Mouse (Mus musculus): ENCODE data around the gene Rplp0. TPM values are rescaled to one million over a fixed set of nuclear protein-coding genes. Genes with fewer than 3 reads are reported as not detected.

Rplp0 gene
- total RNA-seq, 2 experiments from 2014 or later: 185 to 199 TPM

- no peak for DNase-seq (ENCODE audit: low spot score in 2 of 2)
Observed at GRCm38 (mm10) chr5:115548501-115549285, 10.6 kb upstream of the Rplp0 start.

- no peak for DNase-seq (ENCODE audit: low spot score in 2 of 2)
Observed at GRCm38 (mm10) chr5:115550482-115551005, 8.7 kb upstream of the Rplp0 start.

- DNase-seq (ENCODE audit: low spot score in 2 of 2): no peak
Observed at GRCm38 (mm10) chr5:115551386-115551785, 7.9 kb upstream of the Rplp0 start.

GRCm38 (mm10) chr5:115551799-115552198 lies 7.5 kb upstream of the Rplp0 start:
- no peak for DNase-seq (ENCODE audit: low spot score in 2 of 2)

- DNase-seq (ENCODE audit: low spot score in 2 of 2): no peak
Observed at GRCm38 (mm10) chr5:115553801-115554420, 5.4 kb upstream of the Rplp0 start.

- DNase-seq (ENCODE audit: low spot score in 2 of 2): no peak
Observed at GRCm38 (mm10) chr5:115554536-115555291, 4.6 kb upstream of the Rplp0 start.

- peak; percentile 73 to 85 for DNase-seq (ENCODE audit: low spot score in 2 of 2)
Observed at GRCm38 (mm10) chr5:115556217-115556616, 3.0 kb upstream of the Rplp0 start.

- no peak for DNase-seq (ENCODE audit: low spot score in 2 of 2)
Observed at GRCm38 (mm10) chr5:115558182-115558794, 979 bp upstream of the Rplp0 start.

- no peak for DNase-seq (ENCODE audit: low spot score in 2 of 2)
Observed at GRCm38 (mm10) chr5:115560336-115560905, 1.2 kb downstream of the Rplp0 start.

- no peak for DNase-seq (ENCODE audit: low spot score in 2 of 2)
Observed at GRCm38 (mm10) chr5:115563771-115564585, 4.7 kb downstream of the Rplp0 start.

- DNase-seq (ENCODE audit: low spot score in 2 of 2): peak; percentile 69 to 77
Observed at GRCm38 (mm10) chr5:115564737-115565393, 5.6 kb downstream of the Rplp0 start, which contains the start of gene Gcn1l1. TSS of gene Gcn1l1 (plus strand) at chr5:115565254.

GRCm38 (mm10) chr5:115565403-115565802 lies 6.1 kb downstream of the Rplp0 start:
- DNase-seq (ENCODE audit: low spot score in 2 of 2): no peak

- no peak for DNase-seq (ENCODE audit: low spot score in 2 of 2)
Observed at GRCm38 (mm10) chr5:115568681-115569080, 9.4 kb downstream of the Rplp0 start.

- no peak for DNase-seq (ENCODE audit: low spot score in 2 of 2)
Observed at GRCm38 (mm10) chr5:115569308-115569707, 10.0 kb downstream of the Rplp0 start.

- DNase-seq (ENCODE audit: low spot score in 2 of 2): no peak
Observed at GRCm38 (mm10) chr5:115569721-115570120, 10.5 kb downstream of the Rplp0 start.

GRCm38 (mm10) chr5:115571086-115571485 lies 11.8 kb downstream of the Rplp0 start:
- DNase-seq (ENCODE audit: low spot score in 2 of 2): peak; percentile 65 to 76

- DNase-seq (ENCODE audit: low spot score in 2 of 2): peak; percentile 21 to 37
Observed at GRCm38 (mm10) chr5:115572679-115573535, 13.6 kb downstream of the Rplp0 start.

- no peak for DNase-seq (ENCODE audit: low spot score in 2 of 2)
Observed at GRCm38 (mm10) chr5:115574992-115575391, 15.7 kb downstream of the Rplp0 start.
